Mouse (Mus musculus): ENCODE results near the gene Mrvi1.

DNA sequence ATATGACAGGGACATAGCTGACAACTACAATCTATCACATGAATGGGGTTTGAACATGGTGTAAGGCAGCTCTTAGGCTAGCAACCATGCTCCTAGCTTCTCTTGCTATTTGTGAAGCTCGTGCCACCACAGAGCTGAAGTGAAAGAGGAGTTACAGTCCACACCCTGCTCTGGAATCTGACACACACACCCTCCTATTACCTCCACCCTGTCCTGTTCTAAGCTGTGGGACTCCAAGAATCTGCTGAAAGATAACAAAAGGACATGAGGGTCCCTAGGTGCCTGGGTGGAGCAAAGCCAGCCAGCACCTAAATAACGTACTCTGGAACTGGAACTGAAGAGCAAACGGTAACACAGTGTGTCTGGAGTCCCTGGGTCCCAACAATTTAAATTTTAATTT, 67.7 kb downstream of the Mrvi1 start:
- TF ChIP-seq CTCF (IDR thresholded peaks at IDR 0.05; ENCODE audit: control insufficient read depth, insufficient read depth, insufficient replicate concordance, low read depth, low read length), result no peak
- TF ChIP-seq POLR2A (IDR thresholded peaks at IDR 0.05; ENCODE audit: control insufficient read depth, low read depth, low read length), result no peak
